Mouse (Mus musculus) testis, adult 2 months (tissue): ENCODE measurements around the gene Dll4.

Experiments
- CTCF ChIP-seq: fragments of 200-500 bp; IDR thresholded peaks from 2 replicates; pipeline ENCODE4 v1.5.1; 2012; ENCODE audit warnings: low read depth, mild to moderate bottlenecking, inconsistent platforms, low read length, moderate library complexity; ENCODE audit not compliant: control insufficient read depth, insufficient read depth, insufficient replicate concordance
- POLR2A ChIP-seq: fragments of 200-500 bp; IDR thresholded peaks from 2 replicates; pipeline ENCODE4 v1.6.1; 2012; ENCODE audit warnings: low read depth, mild to moderate bottlenecking, inconsistent platforms, low read length, moderate library complexity; ENCODE audit not compliant: control insufficient read depth

DNA sequence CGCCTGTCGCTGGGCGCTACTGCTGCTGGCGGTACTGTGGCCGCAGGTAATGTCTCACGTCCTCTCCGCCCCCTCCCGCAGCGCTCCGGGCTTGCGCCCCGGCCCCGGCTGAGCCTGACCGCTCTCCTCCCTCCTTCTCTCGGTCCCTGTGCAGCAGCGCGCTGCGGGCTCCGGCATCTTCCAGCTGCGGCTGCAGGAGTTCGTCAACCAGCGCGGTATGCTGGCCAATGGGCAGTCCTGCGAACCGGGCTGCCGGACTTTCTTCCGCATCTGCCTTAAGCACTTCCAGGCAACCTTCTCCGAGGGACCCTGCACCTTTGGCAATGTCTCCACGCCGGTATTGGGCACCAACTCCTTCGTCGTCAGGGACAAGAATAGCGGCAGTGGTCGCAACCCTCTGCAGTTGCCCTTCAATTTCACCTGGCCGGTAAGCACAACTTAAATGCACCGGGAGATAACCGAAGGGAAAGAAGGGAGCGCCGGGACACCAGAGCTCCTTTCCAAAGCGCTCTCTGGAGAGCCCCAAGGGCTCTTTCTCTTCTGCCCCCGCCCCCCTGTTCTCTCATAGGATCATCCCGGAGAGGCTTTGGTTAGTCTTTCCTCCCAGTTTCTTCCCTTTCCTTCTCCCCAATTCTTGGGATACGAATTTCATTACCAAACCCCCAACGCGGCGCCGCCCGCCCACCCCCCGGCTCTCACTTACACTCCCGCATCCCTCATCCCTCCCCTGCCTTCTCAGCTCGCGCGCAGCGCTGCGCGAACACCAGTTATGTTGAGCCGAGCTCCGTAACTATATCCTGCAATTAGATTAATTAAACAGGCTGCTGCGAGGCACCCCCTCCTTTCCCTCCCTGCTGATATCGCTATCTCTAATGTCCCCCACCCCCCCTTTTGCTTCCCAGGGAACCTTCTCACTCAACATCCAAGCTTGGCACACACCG lies 847 bp downstream of the Dll4 start:
- TF ChIP-seq POLR2A (no peak), CTCF (no peak)
